Mouse (Mus musculus) G1E (cell line): ENCODE results near the gene Dgat2.

Experiments
- CTCF ChIP-seq: IDR thresholded peaks from 2 replicates; pipeline ENCODE4 v1.5.1; 2012; ENCODE audit warnings: low read depth, low read length, inconsistent platforms, mixed read lengths
- GATA1 ChIP-seq: IDR thresholded peaks from 2 replicates; pipeline ENCODE4 v1.6.1; 2012; ENCODE audit warnings: borderline replicate concordance, low read length, inconsistent platforms, mixed read lengths
- TAL1 ChIP-seq: conservative IDR thresholded peaks from 2 replicates; pipeline ENCODE4 v1.6.1; 2012; ENCODE audit warnings: low read depth, low read length, inconsistent platforms, mixed read lengths

DNA sequence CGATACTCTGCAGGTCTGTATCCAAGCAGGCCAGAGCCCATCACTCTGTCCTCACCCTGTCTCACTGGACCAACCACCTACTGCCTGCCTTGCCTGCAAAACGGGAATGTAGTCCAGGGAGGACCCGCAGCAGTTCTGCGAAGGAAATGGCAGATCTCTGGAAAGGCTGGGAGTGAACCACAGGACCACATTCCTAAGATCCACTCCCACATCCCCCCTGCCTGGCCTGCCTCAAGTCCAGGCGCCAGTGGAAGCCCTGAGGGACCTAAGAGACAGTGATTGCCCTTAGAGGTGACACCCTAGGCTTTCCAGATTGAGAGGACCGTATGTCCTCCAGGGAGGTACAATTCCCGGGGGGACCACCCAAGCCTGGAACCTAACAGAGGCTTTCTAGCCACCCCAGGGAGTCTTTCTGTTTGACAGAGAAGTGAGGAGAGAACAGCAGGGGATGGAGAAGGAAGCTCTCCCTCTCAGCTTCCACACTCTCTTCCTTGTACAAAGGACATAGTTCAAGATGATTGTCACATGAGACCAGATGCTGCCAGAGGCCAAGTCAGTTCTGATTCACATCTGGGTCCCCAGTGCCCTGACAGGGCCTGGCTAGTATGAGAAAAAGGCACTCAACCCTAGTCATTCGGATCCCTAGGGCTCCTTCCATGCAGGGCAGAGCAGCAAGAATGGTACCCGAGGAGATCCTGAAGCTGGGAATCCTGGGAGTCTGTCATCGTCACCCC, 10.6 kb downstream of the Dgat2 start:
- TF ChIP-seq CTCF (no peak), TAL1 (no peak), GATA1 (no peak)
